Comparison of ENCODE assay signal across 14 mouse cellular contexts in genomic region chr6:77218875-77219274, GRCm38 (mm10). TPM values are rescaled to one million over a fixed set of nuclear protein-coding genes. Genes with fewer than 3 reads are reported as not detected.
DNase-seq lines count a peak whose midpoint lies in the region; TF ChIP-seq lines count a peak whose summit lies in the region.
"Had no signal": no experiment of that assay in that cellular context is flagged by ENCODE, and none has a peak within 500 bp of the region (broad histone marks: within the 10 kb centered on the region; RNA-seq: fewer than 3 reads in every experiment).

No protein-coding gene starts in this region.

- peak; percentile 52 for TF ChIP-seq CTCF in left cerebral cortex, adult 2 months (IDR thresholded peaks at IDR 0.05)
- no peak for TF ChIP-seq CTCF in thymus, adult 2 months (IDR thresholded peaks at IDR 0.05; ENCODE audit: borderline replicate concordance, control insufficient read depth, extremely low read depth, insufficient read depth, low read length, poor library complexity)

- intact Hi-C loops in left cerebral cortex, adult 2 months (cut with DNase I), result no loop called here

- no peak for TF ChIP-seq POLR2A in thymus, adult 2 months (IDR thresholded peaks at IDR 0.05; ENCODE audit: control insufficient read depth, extremely low read depth, insufficient read depth, low read length, poor library complexity)

- no peak overlapping the region for H3K4me3 ChIP-seq in left cerebral cortex, adult 2 months
- no peak overlapping the region for H3K4me3 ChIP-seq in thymus, adult 2 months (ENCODE audit: control insufficient read depth, insufficient read depth, low read length)
- H3K4me3 ChIP-seq: erythroblast, embryonic 14.5 days; liver, embryonic 12.5 days; midbrain, embryonic 12.5 days had no signal

- no peaks in the 10 kb centered on the region for H3K27me3 ChIP-seq in thymus, adult 2 months (ENCODE audit: control insufficient read depth, insufficient read depth, low read length)
- H3K27me3 ChIP-seq: liver, embryonic 12.5 days; midbrain, embryonic 12.5 days had no signal

- no peaks in the 10 kb centered on the region for H3K4me1 ChIP-seq in thymus, adult 2 months (replicated peaks; ENCODE audit: control insufficient read depth, insufficient read depth, low read length)
- H3K4me1 ChIP-seq: liver, embryonic 12.5 days had no signal

- no peaks in the 10 kb centered on the region for H3K36me3 ChIP-seq in thymus, adult 2 months (ENCODE audit: control insufficient read depth, insufficient read depth, low read length)
- H3K36me3 ChIP-seq: liver, embryonic 12.5 days; midbrain, embryonic 12.5 days had no signal

- peak; percentile 76 to 82 for DNase-seq in cerebellum, postnatal 14 days
- DNase-seq in cerebellum, adult 11-12 months, result no peak
- DNase-seq in left cerebral cortex, adult 2 months (ENCODE audit: extremely low spot score in 1 of 2, low spot score in 2 of 2), result peak in 1 of 2 experiments; percentile 27
- no peak for DNase-seq in left cerebral cortex, adult 8-10 months (ENCODE audit: low spot score in 2 of 2)
- peak; percentile 3 for DNase-seq in 416B (ENCODE audit: low read depth)
- DNase-seq in embryo, embryonic 11.5 days (ENCODE audit: low read depth, low spot score), result peak; percentile 19
- DNase-seq in heart, adult 9 months (ENCODE audit: low spot score in 2 of 2), result no peak
- no peak for DNase-seq in thymus, adult 2 months
- DNase-seq: B cell, adult 2 months; cerebellum, adult 18-20 months had no signal

- peak overlapping the region; percentile 70 for H3K27ac ChIP-seq in left cerebral cortex, adult 2 months
- no peak overlapping the region for H3K27ac ChIP-seq in thymus, adult 2 months (ENCODE audit: control insufficient read depth, insufficient read depth, low read length)
- H3K27ac ChIP-seq: liver, embryonic 12.5 days; midbrain, embryonic 12.5 days had no signal

RNA-seq across cellular contexts. Expression of gene Lrrtm1, which starts 23.6 kb away (rescaled TPM):
- 10 to 100 TPM; 65.4 to 66.5 TPM for total RNA-seq in left cerebral cortex, adult 2 months (2021)
- total RNA-seq in left cerebral cortex, adult 8-10 months (2022), result 10 to 100 TPM; 38.6 to 50.3 (median 43.4) TPM
- polyA plus RNA-seq in thymus, adult 2 months (2012; rRNA removed), result 0.18 and 0.30 TPM in 2 replicates
- total RNA-seq: granulocyte monocyte progenitor cell, adult 5-6 weeks had no signal
- polyA plus RNA-seq: erythroblast, embryonic 14.5 days had no signal

Comparison
In these comparisons a context has a peak if more than half of its experiments do, and no peak if none do; other contexts are left out.
1. DNase-seq: peak in cerebellum, postnatal 14 days (2 of 2), 416B (single experiment) and embryo, embryonic 11.5 days (single experiment); none in cerebellum, adult 11-12 months (single experiment), left cerebral cortex, adult 8-10 months (0 of 2), heart, adult 9 months (0 of 2) and thymus, adult 2 months (single experiment).